Mouse (Mus musculus) spleen, adult 2 months (tissue): ENCODE results near the gene Lrrc4c.

Source experiments
- CTCF ChIP-seq: fragments of 200-500 bp; IDR thresholded peaks from 2 replicates; pipeline ENCODE4 v1.5.1; 2011; ENCODE audit warnings: mild to moderate bottlenecking, inconsistent platforms; ENCODE audit not compliant: insufficient read depth, insufficient read length, insufficient replicate concordance; ENCODE audit errors: extremely low read depth
- POLR2A ChIP-seq: fragments of 200-500 bp; IDR thresholded peaks from 2 replicates; pipeline ENCODE4 v1.6.1; 2011; ENCODE audit warnings: low read depth, low read length, inconsistent platforms

DNA sequence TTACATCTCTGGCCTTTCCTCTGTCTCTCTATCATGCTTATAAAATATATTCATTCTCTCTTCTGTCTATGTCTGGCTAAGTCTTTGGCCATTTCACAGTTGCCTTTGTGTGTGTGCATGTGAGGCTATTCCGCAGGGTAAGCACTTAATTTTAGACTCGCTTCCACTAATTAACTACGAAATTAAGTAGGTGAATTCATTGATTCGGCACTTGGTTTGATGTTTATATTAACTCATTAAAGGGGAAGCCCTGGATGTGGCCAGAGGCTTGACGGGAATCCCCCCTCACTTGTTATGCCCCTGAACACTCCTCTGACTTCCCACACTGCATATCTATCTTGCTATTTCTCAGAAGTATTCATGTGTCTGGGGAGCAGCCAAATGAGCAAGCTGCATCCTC, 1169.6 kb downstream of the Lrrc4c start:
- TF ChIP-seq POLR2A (no peak), CTCF (no peak)
